Mouse (Mus musculus) liver (tissue): ENCODE data around the gene Fes.

Experiments
- DNase-seq: peaks from one replicate; pipeline ENCODE4 v3.0.0-alpha.2; 2020; ENCODE audit warnings: mixed read lengths

Fes gene

GRCm38 (mm10) chr7:80387633-80388543 is at the start of gene Fes:
Gene Fes, minus strand, starts transcription at chr7:80387946.
- DNase-seq, result peak; percentile 65

DNA sequence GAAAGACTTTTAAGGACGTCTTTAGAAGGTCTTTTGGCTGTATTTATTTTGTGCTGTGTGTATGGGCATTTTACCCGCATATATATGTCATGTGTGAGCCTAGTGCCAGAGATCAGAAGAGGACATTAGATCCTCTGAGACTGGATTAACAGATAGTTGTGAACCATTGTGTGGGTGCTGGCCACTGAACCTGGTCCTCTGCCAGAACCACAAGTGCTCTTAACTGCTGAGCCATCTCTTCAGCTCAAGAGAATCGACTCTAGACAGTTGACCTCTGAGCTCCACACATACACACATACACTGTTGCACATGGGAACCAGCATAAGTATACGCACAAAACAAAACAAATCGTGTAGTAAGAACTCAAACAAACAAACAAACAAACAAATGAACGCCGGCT is 48.8 kb upstream of the Fes start:
- no peak for DNase-seq

GRCm38 (mm10) chr7:80435594-80435993 is 47.8 kb upstream of the Fes start:
- DNase-seq, result no peak

DNA sequence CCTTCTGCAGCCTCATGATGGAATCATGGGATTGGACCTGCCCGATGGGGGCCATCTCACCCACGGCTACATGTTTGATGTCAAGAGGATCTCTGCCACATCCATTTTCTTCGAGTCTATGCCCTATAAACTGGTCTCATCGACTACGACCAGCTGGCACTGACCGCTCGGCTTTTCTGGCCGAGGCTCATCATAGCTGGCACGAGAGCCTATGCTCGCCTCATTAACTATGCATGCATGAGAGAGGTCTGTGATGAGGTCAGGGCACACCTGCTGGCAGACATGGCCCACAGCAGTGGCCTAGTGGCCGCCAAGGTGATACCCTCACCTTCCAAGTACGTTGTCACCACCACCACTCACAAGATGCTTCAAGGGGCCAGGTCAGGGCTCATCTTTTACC is 41.9 kb upstream of the Fes start:
- DNase-seq, result no peak

- no peak for DNase-seq
These were observed 40.0 kb upstream of the Fes start for GRCm38 (mm10) chr7:80427730-80428129.

GRCm38 (mm10) chr7:80426363-80426762 is 38.6 kb upstream of the Fes start:
- DNase-seq, result peak; percentile 42

GRCm38 (mm10) chr7:80424722-80425121 is 37.0 kb upstream of the Fes start:
- no peak for DNase-seq

DNA sequence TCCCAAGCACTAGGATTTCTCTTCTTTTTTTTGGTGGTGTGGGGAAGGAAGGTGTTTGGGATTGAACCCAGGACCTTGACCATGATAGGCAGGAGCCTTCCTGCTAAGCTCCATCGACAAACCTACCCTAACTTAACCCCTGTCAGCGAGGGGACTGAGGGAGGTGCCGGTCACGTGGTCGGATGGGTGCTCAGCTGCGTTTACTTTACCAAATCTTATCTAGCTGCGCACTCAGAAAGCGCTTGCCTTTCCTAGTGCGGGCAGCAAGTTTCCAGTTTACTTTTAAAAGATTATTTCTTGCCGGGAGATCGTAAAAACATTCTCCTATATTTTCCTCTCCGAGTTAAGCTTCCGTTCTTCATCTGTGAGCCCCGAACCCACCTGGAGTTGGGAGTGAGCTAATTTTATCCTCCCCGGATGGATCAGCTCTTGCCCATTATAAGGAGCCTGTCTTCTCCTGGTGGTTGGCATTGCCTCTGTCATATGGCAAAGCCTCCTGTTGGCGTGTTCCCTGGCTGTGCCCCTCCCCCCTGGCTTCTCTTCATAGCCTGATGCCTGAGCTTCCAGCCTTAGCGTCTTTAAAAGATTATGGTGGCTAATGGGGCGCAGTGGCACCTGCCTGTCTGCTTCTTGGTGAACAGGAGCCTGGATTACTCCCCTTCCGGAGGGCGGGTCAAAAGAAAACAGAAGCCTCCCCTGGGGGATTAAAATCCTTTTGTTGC is 35.2 kb upstream of the Fes start:
- peak; percentile 40 for DNase-seq

DNA sequence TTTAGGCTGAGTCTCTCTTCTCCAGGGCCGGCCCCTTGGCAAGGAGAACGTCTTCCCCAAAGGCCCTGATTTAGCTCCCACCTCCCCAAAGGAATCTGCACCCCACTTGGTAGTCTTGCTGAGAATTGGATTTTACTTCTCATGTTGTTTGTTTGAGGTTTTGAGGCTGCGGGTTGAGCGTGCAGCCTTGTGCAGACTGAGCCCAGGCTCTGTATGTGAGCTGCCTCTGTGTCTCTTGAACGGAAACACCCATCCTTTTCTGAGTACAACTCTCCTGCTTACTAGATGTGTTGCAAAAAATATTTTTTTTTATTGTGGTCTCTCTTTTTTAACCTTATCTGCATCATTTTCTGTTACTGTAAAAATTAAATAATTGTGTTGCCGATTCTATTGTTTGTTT is 33.8 kb upstream of the Fes start:
- DNase-seq, result no peak

DNA sequence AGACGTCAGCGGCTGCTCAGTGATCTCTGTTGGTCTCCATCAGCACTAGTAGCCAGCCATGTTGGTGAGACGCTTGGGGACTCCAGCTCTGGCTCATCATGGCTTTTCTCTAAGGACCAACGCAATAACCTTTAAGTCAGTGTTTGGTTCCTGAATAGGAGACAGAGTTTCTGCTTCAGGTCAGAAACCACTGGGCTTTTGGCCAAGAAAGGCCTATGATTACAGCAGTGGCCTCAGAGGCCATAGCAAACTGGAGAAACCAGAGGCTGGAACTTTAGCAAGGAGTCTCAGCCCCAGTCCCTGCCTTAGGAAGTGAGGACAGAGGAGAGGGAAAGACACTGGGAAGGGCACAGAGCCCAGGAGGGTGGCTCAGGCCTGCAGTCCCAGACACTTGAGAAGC is 32.8 kb upstream of the Fes start:
- no peak for DNase-seq

DNA sequence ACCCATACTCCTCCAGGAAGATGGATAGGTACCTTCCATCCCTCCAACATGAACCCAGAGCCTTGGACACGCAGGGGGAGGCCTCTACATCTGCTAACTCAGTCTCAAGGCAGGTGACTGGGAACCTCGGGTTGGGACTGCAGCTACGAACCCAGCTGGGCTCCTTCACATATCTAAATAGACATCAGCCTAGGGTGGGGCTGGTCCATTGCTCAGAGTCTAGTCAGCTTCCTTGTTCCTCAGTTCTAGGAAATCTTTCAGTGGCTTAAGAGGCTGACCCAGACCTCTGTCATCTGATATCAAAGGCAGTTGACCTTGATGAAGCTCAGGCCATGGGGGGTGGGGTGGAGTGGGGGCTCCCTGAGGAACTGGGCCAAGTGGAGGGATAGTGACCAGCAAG is 31.5 kb upstream of the Fes start:
- DNase-seq, result no peak

DNA sequence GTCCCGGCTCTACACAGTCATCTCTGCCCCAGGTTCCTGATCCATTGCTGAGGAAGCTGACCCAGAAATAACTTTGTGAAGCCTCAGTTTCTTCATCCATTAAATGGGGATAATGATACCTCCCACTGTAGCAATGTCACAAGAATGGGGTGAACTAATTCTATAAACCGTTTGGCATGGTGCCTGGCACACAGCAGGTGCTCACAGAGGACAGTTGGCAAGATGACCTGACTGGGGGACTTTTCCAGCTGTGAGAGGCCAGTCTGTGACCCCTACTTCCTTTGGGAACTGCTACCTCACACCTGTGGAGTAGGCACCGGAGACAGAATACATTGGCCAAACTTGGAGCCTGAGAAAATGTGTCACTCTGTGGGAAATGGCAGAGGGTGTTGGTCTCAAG is 30.3 kb upstream of the Fes start:
- DNase-seq, result no peak

- no peak for DNase-seq
These were observed 29.9 kb upstream of the Fes start for GRCm38 (mm10) chr7:80417601-80418000.

DNA sequence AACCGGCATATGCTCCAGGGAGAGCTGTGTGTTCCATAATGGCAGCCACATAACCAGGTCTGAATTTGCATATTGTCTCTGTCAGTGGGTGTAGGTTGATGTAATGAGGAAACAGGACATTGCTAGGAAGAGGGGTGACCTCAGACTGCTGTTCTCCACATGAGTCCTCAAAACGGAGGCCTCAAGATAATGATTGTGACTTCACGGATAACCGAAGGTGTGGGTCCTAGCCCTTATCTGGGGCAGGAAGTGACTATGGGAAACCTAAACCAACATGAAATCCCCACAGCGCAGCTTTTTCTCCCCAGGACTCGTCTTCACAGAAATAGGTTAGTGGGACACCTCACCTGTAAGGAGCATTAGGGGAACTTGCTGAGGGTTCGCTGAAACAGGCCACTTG is 29.2 kb upstream of the Fes start:
- DNase-seq, result no peak

- DNase-seq, result no peak
These were observed 26.6 kb upstream of the Fes start for GRCm38 (mm10) chr7:80414303-80414855.

DNA sequence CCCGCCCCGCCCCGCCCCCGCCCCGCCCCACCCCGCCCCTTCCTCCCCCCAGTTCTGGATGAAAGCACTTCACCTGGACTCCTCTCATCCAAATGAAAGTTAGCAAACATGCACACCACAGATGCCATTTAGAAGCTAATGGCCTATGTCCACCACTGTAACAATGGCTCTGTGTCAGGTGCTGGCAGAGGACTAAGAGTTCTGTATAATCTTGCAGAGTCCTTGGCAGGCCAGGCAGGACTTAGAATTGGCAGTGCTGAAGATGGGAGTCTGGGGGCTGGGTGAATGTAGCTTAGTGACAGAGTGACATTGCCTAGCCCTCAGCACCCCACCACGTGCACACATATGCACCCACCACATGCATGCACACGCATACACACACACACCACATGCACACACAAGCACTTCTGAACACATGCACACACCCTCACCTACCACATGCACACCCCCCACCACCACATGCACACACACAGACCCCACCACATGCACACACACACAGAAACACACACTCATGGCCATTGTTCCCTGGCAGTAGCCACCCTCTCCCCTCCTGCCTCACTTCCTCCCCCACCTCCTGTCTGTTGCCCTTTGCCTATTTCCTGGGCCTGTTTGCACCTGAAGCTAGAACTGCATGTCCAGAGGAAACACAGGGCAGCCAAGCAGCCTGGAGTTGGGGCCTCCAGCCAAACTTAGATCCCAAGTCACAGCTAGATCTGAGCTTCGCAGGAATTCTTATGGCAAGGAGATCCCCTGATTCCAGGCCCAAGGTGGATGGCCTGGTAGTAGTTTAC is 26.0 kb upstream of the Fes start:
- DNase-seq, result no peak

- DNase-seq, result no peak
These were observed 25.0 kb upstream of the Fes start for GRCm38 (mm10) chr7:80412781-80413180.

GRCm38 (mm10) chr7:80412279-80412678 is 24.5 kb upstream of the Fes start:
- DNase-seq, result no peak

DNA sequence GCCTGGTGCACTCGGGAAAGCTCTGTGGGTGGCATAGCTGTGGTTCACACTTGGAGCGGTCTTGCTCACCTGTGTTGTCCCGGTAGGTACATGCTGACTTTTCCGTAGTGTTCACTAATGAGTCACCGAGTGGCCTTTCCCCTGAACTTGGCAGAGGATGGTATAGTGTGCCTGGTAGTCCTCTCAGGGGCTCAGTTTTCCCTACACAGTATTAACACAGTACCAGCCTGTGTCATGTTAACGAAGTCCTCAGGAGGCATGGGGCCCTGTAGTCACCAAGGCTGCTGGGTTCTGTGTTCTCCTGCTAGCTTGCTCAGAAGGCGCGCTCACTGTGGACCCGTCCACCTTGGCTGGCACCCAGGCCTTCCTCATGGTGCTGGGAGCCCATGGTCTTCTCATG is 22.6 kb upstream of the Fes start:
- DNase-seq, result no peak

- DNase-seq, result no peak
These were observed 20.0 kb upstream of the Fes start for GRCm38 (mm10) chr7:80407712-80408111.

GRCm38 (mm10) chr7:80406186-80406585 is 18.4 kb upstream of the Fes start:
- no peak for DNase-seq

DNA sequence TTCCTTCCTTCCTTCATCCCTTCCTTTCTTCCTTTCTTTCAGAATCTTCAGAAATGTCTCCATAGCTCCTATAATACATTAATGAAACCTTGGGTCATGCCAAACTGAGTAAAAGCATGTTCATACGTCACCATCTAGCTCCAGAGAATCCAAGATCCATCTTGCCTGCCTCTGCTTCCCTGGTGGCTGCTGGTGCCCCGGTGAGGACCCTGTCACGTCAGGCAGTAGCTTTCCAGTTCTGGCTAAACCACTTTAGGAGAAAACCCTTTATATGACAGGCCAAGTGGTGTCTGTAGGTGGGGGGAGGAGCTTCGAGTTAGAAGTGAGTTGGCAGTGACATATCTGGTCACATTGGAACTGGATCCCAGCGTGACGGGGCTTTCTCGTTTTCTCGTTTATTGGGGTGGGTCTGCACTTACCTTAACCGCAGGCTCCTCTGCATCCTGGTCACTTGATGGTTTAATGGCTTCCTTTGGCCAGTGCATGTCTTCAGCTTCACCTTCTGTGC is 17.5 kb upstream of the Fes start, which contains the start of gene Furin:
TSS of gene Furin (minus strand) at position 249 of the 508 bp plus-strand sequence.
- DNase-seq, result no peak
